Mouse (Mus musculus) heart, embryonic 12.5 days (tissue): ENCODE data around the gene St7l. TPM values are rescaled to one million over a fixed set of nuclear protein-coding genes. Genes with fewer than 3 reads are reported as not detected.

Experiments
- ATAC-seq: fragments of 200-750 bp; cut with Nextera tagmentation; 2 replicates; pipeline ENCODE4 v1.8.0; 2017; ENCODE audit warnings: moderate TSS enrichment, moderate library complexity; ENCODE audit not compliant: insufficient number of reproducible peaks, low FRiP score
- H3K27ac ChIP-seq: fragments of 300-500 bp; sonication (generic); 2 replicates; pipeline ENCODE4 v1.5.1; 2016; ENCODE audit warnings: mild to moderate bottlenecking, moderate library complexity; ENCODE audit not compliant: poor library complexity, severe bottlenecking
- H3K27me3 ChIP-seq: fragments of 300-500 bp; sonication (generic); replicated peaks from 2 replicates; pipeline ENCODE4 v1.6.1; 2016; ENCODE audit warnings: mild to moderate bottlenecking, moderate library complexity
- H3K36me3 ChIP-seq: fragments of 300-500 bp; sonication (generic); 2 replicates; pipeline ENCODE4 v1.6.1; 2016; ENCODE audit warnings: mild to moderate bottlenecking, moderate library complexity
- H3K4me1 ChIP-seq: fragments of 300-500 bp; sonication (generic); replicated peaks from 2 replicates; pipeline ENCODE4 v1.6.1; 2016; ENCODE audit warnings: mild to moderate bottlenecking
- H3K4me2 ChIP-seq: fragments of 300-500 bp; sonication (generic); 2 replicates; pipeline ENCODE4 v1.6.1; 2016; ENCODE audit warnings: mild to moderate bottlenecking, moderate library complexity
- H3K4me3 ChIP-seq: fragments of 300-500 bp; sonication (generic); 2 replicates; pipeline ENCODE4 v1.5.1; 2016; ENCODE audit warnings: mild to moderate bottlenecking
- H3K9ac ChIP-seq: fragments of 300-500 bp; sonication (generic); 2 replicates; pipeline ENCODE4 v1.6.1; 2016; ENCODE audit warnings: mild to moderate bottlenecking, moderate library complexity
- H3K9me3 ChIP-seq: fragments of 300-500 bp; sonication (generic); replicated peaks from 2 replicates; pipeline ENCODE4 v1.6.1; 2016; ENCODE audit warnings: mild to moderate bottlenecking, moderate library complexity
- WGBS: fragments of 180-500 bp; shearing (Covaris S2); methylation state at CpG from one replicate; pipeline ENCODE4 v1.1.7; 2016; 5-methylcytosine and 5-hydroxymethylcytosine counted together
- polyA plus RNA-seq: library from polyadenylated mRNA; unstranded; fragments of >200 nt; fragmentation: Nextera tagmentation; extraction: Ambion mirVana; gene quantifications from 2 replicates; pipeline ENCODE4 v1.2.1, GENCODE M21; 2016

The St7l gene
- polyA plus RNA-seq, 1 experiment from 2014 or later, result 26.0 TPM

GRCm38 (mm10) chr3:104952891-104953670, 89.3 kb downstream of the St7l start:
- ATAC-seq, result no peak
- WGBS, result 70% methylated on average over 23 of the region's 23 CpGs

DNA sequence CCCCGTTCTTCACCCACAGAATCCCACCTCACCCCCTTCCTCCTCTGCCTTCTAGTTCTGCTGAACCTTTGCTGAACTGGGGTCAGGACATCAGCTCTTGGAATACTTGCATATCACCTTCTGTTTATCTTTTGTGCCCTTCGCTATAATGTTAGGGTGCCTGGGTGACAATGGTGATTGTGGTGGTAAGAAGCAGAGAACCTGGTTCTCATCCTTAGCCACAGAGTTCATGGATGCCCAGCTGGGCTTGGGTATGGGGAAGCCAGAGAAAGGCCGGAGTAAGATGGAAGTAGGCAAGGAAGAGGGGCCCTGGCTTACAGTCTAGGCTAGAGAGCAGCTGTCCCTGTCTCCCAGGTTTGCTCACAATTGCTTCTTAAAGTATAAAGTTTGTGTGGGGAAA, 90.3 kb downstream of the St7l start:
- Histone ChIP-seq H3K36me3 (peaks cover 38% of the 10 kb centered on the region), H3K4me2 (no peak overlapping the region), H3K4me3 (no peak overlapping the region), H3K9me3 (no peaks in the 10 kb centered on the region), H3K4me1 (peaks cover 3% of the 10 kb centered on the region; the same call in 1 of the 2 replicates), H3K9ac (no peak overlapping the region), H3K27ac (no peak overlapping the region), H3K27me3 (peaks cover 14% of the 10 kb centered on the region)
- ATAC-seq, result no peak
- WGBS, result 88% methylated on average over 3 of the region's 3 CpGs

More at GRCm38 (mm10) chr3:104952891-104953670, 89.3 kb downstream of the St7l start:
- Histone ChIP-seq H3K9me3 (no peaks in the 10 kb centered on the region), H3K36me3 (peaks cover 44% of the 10 kb centered on the region), H3K4me2 (no peak overlapping the region), H3K4me1 (peaks cover 3% of the 10 kb centered on the region; the same call in 1 of the 2 replicates), H3K9ac (no peak overlapping the region), H3K27ac (no peak overlapping the region), H3K27me3 (peaks cover 3% of the 10 kb centered on the region; the same call in 1 of the 2 replicates), H3K4me3 (no peak overlapping the region)

DNA sequence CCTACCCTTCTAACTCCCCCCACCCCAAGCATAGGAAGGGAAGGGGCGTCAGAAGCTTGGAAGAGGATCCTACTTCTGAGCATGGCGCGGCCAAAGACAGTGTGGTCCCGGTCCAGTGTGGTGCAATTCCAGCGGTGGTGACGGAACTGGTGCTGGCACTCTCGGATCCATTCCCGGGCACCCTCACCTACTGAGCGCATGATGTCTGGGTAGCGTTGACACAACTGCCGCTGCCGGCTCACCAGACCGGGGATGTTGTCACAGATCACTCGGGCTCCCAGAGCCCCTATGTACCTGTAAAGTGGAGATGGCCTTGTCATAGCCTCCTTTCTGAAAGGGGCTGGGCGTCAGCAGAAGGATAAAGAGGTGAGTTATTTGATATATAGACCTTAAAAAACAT, 90.7 kb downstream of the St7l start:
- ATAC-seq, result no peak
- Histone ChIP-seq H3K9ac (no peak overlapping the region), H3K27ac (no peak overlapping the region), H3K9me3 (no peaks in the 10 kb centered on the region), H3K27me3 (peaks cover 18% of the 10 kb centered on the region), H3K4me3 (no peak overlapping the region), H3K36me3 (peaks cover 38% of the 10 kb centered on the region), H3K4me1 (peaks cover 3% of the 10 kb centered on the region; the same call in 1 of the 2 replicates), H3K4me2 (no peak overlapping the region)
- 93% methylated on average over 15 of the region's 15 CpGs for WGBS

- Histone ChIP-seq H3K9ac (no peak overlapping the region), H3K4me1 (peaks cover 14% of the 10 kb centered on the region), H3K36me3 (peaks cover 27% of the 10 kb centered on the region), H3K27ac (no peak overlapping the region), H3K4me2 (no peak overlapping the region), H3K4me3 (no peak overlapping the region), H3K9me3 (no peaks in the 10 kb centered on the region), H3K27me3 (peaks cover 34% of the 10 kb centered on the region)
- ATAC-seq, result 0 out of 2 replicates have a peak, but pooled peaks have one; percentile 20
- 69% methylated on average over 6 of the region's 6 CpGs for WGBS
Measured at GRCm38 (mm10) chr3:104956131-104956581, 92.4 kb downstream of the St7l start.

GRCm38 (mm10) chr3:104960026-104961000, 96.5 kb downstream of the St7l start:
- ATAC-seq, result no peak
- Histone ChIP-seq H3K27me3 (peaks cover 60% of the 10 kb centered on the region), H3K9ac (no peak overlapping the region), H3K4me3 (peak overlapping the region; percentile 60; the same call in 1 of the 2 replicates), H3K27ac (no peak overlapping the region), H3K4me2 (peak overlapping the region; percentile 92; the same call in 1 of the 2 replicates), H3K4me1 (peaks cover 48% of the 10 kb centered on the region), H3K36me3 (0 out of 2 replicates have a peak, but pooled peaks cover 6% of the 10 kb centered on the region), H3K9me3 (no peaks in the 10 kb centered on the region)
- WGBS, result 9% methylated on average over 19 of the region's 19 CpGs

- Histone ChIP-seq H3K4me1 (peaks cover 45% of the 10 kb centered on the region), H3K4me2 (peak within 1 kb of the TSS; percentile 92), H3K4me3 (peak within 1 kb of the TSS; percentile 60), H3K9ac (peak within 1 kb of the TSS; percentile 65), H3K9me3 (no peaks in the 10 kb centered on the region), H3K36me3 (no peaks in the 10 kb centered on the region), H3K27ac (no peak within 1 kb of the TSS), H3K27me3 (peaks cover 60% of the 10 kb centered on the region)
- peak; percentile 38 for ATAC-seq
- WGBS, result 1% methylated on average over 85 of the region's 87 CpGs
Measured at GRCm38 (mm10) chr3:104961066-104962059, 97.6 kb downstream of the St7l start, which contains the start of gene Wnt2b. Gene Wnt2b (minus strand): TSS chr3:104961921.

DNA sequence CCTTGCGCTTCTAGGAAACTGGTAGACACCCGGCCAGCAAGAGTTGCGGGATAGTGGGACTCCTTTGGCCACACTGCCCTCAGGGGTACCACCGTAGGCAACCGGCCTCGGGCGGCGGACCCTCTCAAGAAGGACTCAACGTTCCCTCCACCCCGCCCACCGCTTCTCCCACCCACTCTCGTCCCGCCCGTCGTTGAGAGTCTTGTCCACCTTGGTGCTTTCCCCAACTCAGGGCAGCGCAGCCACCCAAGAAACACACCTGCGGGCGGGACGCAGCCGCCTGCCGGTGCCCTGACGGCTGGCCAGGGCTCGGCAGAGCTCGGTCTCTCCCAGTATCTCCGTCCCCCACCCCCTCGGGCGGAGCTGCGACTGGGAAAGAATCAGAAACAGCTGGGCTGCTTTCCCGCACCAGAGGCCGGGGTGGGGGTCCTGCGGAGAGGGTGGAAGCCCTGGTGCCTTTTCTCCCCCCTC, 98.4 kb downstream of the St7l start:
- under 1% methylated on average over 31 of the region's 31 CpGs for WGBS
- Histone ChIP-seq H3K9me3 (no peaks in the 10 kb centered on the region), H3K4me1 (peaks cover 50% of the 10 kb centered on the region), H3K4me3 (peak overlapping the region; percentile 60), H3K27me3 (peaks cover 60% of the 10 kb centered on the region), H3K4me2 (peak overlapping the region; percentile 92), H3K27ac (no peak overlapping the region), H3K9ac (peak overlapping the region; percentile 65; the same call in 1 of the 2 replicates), H3K36me3 (no peaks in the 10 kb centered on the region)
- 0 out of 2 replicates have a peak, but pooled peaks have one; percentile 37 for ATAC-seq

DNA sequence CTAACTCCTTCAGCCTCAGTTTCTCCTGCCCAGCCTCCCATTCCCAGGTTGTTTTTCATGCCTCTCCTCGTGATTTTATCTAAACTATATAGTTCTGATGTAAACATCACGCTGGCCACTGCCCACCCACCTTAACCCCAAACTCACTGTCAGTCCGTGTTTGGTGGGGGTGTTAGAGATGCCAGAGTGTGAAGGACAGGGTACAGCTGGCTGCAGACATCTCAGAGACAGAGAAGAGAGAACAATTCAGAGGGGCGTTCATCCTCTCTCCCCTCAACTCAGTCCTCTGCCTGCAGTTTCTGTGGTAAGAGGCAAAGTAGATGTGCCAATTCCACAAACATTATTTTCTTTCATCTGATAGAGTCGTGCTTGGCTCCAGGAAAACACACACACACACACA, 99.1 kb downstream of the St7l start:
- H3K36me3 ChIP-seq, result no peaks in the 10 kb centered on the region
- H3K4me3 ChIP-seq, result no peak overlapping the region
- H3K9ac ChIP-seq, result no peak overlapping the region
- peaks cover 50% of the 10 kb centered on the region for H3K4me1 ChIP-seq
- ATAC-seq, result no peak
- peak overlapping the region; percentile 92 for H3K4me2 ChIP-seq
- 5% methylated on average over 5 of the region's 5 CpGs for WGBS
- no peak overlapping the region for H3K27ac ChIP-seq
- H3K27me3 ChIP-seq, result peaks cover 59% of the 10 kb centered on the region
- no peaks in the 10 kb centered on the region for H3K9me3 ChIP-seq

GRCm38 (mm10) chr3:104963331-104964276, 99.8 kb downstream of the St7l start:
- Histone ChIP-seq H3K4me1 (peaks cover 54% of the 10 kb centered on the region), H3K9me3 (no peaks in the 10 kb centered on the region), H3K36me3 (no peaks in the 10 kb centered on the region), H3K4me2 (peak overlapping the region; percentile 39), H3K27ac (no peak overlapping the region), H3K27me3 (peaks cover 51% of the 10 kb centered on the region), H3K4me3 (no peak overlapping the region), H3K9ac (no peak overlapping the region)
- ATAC-seq, result no peak
- 20% methylated on average over 13 of the region's 13 CpGs for WGBS
